8 mouse cellular contexts compared by ENCODE assay signal in genomic region chr4:155943534-155944249, GRCm38 (mm10). TPM values are rescaled to one million over a fixed set of nuclear protein-coding genes. Genes with fewer than 3 reads are reported as not detected.
DNase-seq lines count a peak whose midpoint lies in the region; ATAC-seq lines count a peak whose summit lies in the region.

TSS of gene Ube2j2 (plus strand) at chr4:155943831.

- H3K4me3 ChIP-seq in hindbrain, embryonic 11.5 days (ENCODE audit: low read depth, low read length), result peak within 1 kb of the TSS; percentile 99

- H3K4me1 ChIP-seq in hindbrain, embryonic 11.5 days (replicated peaks; ENCODE audit: control insufficient read depth, insufficient read depth, low read length), result peaks cover 4% of the 10 kb centered on the region; the same call in 1 of the 2 replicates

- H3K9me3 ChIP-seq in hindbrain, embryonic 11.5 days (ENCODE audit: control insufficient read depth, low read length), result no peaks in the 10 kb centered on the region

- no peaks in the 10 kb centered on the region; the same call in 1 of the 2 replicates for H3K36me3 ChIP-seq in hindbrain, embryonic 11.5 days (ENCODE audit: control insufficient read depth, insufficient read depth, low read length)

- under 1% methylated on average over 60 of the region's 85 CpGs for WGBS in hindbrain, embryonic 11.5 days

- ATAC-seq in hindbrain, embryonic 11.5 days (ENCODE audit: low FRiP score), result peak; percentile 98

- peak within 1 kb of the TSS; percentile 78 for H3K27ac ChIP-seq in hindbrain, embryonic 11.5 days (ENCODE audit: low read depth, low read length)

- peak; percentile 98 for DNase-seq in Muller cell, postnatal 12 days (ENCODE audit: inconsistent ontology term)
- peak; percentile 98 for DNase-seq in cerebellum, adult 9-11 months
- peak; percentile 89 to 98 for DNase-seq in frontal cortex, adult 2 months (ENCODE audit: extremely low spot score in 1 of 2, low spot score in 1 of 2)
- peak; percentile 97 for DNase-seq in hindbrain, embryonic 11.5 days (ENCODE audit: low spot score)
- DNase-seq in layer of hippocampus, postnatal 10 days (ENCODE audit: low spot score in 2 of 2), result peak; percentile 99
- DNase-seq in lung, postnatal 10 days, result peak; percentile 98
- DNase-seq in ovary, postnatal 36 days (ENCODE audit: low spot score), result peak; percentile 97
- peak; percentile 95 for DNase-seq in thymus, postnatal 25 days

- peak within 1 kb of the TSS; percentile 89 for H3K4me2 ChIP-seq in hindbrain, embryonic 11.5 days (replicated peaks; ENCODE audit: low read depth, low read length)

- H3K27me3 ChIP-seq in hindbrain, embryonic 11.5 days (ENCODE audit: control insufficient read depth, insufficient read depth, low read length), result no peaks in the 10 kb centered on the region

- H3K9ac ChIP-seq in hindbrain, embryonic 11.5 days (ENCODE audit: low read depth, low read length), result peak within 1 kb of the TSS; percentile 91

RNA-seq across cellular contexts. Expression of gene Ube2j2, which starts in this region (rescaled TPM):
- polyA plus RNA-seq in frontal cortex, adult 2 months (2012; rRNA removed), result 69.5 and 70.8 TPM in 2 replicates
- 142 and 160 TPM in 2 replicates for polyA plus RNA-seq in hindbrain, embryonic 11.5 days (2014; fragmentation: Nextera tagmentation; extraction: Ambion mirVana)
- total RNA-seq in layer of hippocampus, postnatal 10 days (2021), result 10 to 100 TPM; 93.3 to 97.5 TPM

Comparison
In these comparisons a context has a peak if more than half of its experiments do, and no peak if none do; other contexts are left out.
1. Peak in every context shown above with its lines: DNase-seq, ATAC-seq, H3K4me3 ChIP-seq and H3K27ac ChIP-seq.